Mouse (Mus musculus): ENCODE results near the gene Ndufa3.

Ndufa3 gene

DNA sequence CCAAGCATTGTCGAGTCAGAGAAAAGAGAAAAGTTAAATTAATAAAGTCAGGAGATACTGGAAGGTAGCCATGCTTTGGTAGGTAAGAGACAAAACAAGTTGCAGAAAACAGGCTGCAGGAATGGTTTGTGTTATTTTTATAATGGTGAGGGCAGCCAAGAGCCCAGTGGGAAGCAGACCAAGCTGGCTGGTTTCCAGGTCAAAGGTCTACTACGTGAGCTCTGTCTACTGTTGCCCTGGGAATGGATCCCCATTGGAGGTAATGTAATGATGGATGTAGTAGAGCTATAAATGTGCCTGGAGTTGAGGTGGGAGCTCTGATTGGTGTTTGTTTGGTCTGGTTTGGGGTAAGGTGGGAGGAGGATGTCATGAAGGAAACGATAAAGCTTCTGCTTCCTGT lies 8.1 kb upstream of the Ndufa3 start:
- no peak for DNase-seq (ENCODE audit: extremely low read depth, low read depth, low spot score)

DNA sequence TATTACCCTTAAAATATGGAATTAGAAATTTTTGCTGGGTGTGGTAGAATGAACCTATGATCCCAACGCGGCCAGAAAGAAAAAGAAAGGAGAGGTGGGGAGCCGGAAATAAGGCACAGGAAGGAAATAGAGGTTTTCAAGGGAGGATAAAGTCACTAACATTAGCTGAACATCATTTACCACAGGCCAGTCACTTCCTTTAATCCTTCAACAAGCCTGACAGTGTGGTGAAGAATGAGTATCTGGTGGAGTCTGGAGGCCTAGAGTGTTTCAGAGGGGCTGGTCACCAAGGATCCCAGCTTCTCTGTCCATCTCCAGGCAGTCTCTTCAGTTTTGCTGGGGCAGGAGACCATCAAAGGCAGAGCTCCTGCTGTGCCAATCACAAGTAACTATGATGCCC lies 6.7 kb upstream of the Ndufa3 start:
- no peak for DNase-seq (ENCODE audit: extremely low read depth, low read depth, low spot score)

DNA sequence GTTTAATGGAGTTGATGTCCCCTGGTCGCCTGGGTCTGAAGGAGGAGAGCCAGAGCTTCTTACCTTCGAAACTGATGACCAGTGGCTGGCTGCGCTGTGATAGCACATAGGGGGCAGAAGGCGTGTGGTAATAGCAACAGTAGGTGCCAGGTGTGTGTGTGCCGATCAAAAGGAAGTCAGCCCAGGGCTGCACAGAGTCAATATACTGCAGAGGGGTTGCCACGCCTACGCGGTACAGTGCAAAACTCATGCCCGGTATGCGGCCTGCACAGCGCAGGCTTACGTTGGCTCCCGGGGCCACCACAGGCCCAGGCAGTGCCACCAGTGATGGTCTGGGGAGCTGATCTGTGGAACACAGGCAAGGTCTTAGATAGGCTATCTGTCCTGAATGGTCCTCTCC lies 6.2 kb upstream of the Ndufa3 start:
- no peak for DNase-seq (ENCODE audit: extremely low read depth, low read depth, low spot score)

- DNase-seq (ENCODE audit: extremely low read depth, low read depth, low spot score) = no peak
Observed at GRCm38 (mm10) chr7:3614021-3614420, 3.2 kb upstream of the Ndufa3 start.

DNA sequence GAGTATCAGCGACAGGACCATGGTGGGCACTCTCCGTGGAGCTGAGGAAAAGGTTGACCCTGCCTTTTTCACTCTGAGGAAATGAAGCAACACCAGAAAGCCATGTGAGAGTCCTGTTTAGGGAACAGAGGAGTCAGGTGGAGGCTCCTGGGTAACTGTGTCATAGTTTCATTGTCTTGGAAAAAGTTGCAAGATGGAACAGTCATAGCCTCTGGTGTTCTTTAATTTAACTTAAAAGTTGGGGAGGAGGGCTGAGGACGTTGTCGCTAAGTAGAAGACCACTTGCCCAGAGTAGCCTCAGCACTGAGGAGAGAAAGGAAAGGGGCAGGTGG lies 1.1 kb upstream of the Ndufa3 start, which contains the start of gene Oscar:
Gene Oscar (minus strand): TSS at position 101 of the 332 bp plus-strand sequence.
- no peak for DNase-seq (ENCODE audit: extremely low read depth, low read depth, low spot score)

DNA sequence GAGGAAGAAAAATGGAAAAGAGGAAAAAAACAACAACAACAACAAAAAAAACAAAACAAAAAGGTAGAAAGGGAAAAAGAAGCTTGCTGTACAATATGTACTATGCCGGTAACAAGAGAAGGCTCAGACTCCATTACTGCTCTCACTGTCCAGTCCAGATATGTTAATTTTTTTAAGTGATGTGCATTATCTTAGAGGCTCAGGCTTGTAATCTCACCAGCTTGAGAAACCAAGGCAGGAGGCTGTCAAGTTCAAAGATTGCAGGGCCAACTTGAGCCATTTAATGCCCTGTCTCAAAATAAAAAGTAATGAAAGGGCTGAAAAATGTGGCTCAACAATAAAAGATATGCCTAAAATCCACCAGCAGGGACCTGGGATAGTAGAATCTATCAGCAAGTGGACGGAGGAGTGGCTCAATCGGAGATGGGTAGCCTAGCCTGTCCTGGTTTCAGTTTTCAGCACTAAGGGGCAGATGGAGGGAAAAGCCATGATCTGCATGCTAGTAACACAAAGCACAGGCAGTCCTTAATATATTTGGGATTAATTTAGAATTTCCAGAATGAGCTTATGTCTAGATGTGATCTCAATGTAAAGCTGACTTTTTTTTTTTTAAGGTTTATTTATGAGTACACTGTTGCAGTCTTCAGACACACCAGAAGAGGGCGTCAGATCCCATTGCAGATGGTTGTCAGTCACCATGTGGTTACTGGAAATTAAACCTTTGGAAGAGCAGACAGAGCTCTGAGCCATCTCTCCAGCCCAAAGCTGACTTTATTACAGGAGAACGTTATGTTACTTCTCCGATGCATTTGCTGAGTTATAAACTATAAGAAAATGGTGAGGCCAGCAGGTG lies 558 bp upstream of the Ndufa3 start:
- DNase-seq (ENCODE audit: extremely low read depth, low read depth, low spot score) = no peak

DNA sequence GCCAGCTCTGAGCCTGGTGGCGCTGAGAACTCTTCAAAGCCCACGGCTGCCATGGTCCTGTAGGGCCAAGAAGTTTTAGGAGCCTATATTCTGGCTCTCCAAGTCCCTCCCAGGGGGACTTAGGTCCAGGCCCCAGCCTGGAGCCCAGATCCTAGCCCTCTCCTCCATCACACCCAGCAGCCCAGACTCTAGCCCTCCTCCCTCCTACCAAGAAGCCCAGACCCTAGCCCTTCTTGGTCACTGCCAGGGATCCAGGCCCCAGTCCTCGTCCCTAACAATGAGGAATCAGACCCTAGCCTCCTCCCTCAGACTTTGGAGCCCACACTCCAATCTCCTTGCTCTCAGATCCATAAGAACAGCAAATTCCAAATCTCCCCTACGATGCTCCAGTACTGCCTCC lies 11.9 kb downstream of the Ndufa3 start:
- DNase-seq (ENCODE audit: extremely low read depth, low read depth, low spot score) = no peak

GRCm38 (mm10) chr7:3629543-3630477 lies 12.6 kb downstream of the Ndufa3 start, which contains the start of the genes Tfpt and Prpf31:
Gene Tfpt (minus strand): TSS chr7:3629929.
Gene Prpf31 (plus strand): TSS chr7:3629985.
- DNase-seq (ENCODE audit: extremely low read depth, low read depth, low spot score) = peak; percentile 85

GRCm38 (mm10) chr7:3630478-3630815 lies 13.3 kb downstream of the Ndufa3 start:
- no peak for DNase-seq (ENCODE audit: extremely low read depth, low read depth, low spot score)

DNA sequence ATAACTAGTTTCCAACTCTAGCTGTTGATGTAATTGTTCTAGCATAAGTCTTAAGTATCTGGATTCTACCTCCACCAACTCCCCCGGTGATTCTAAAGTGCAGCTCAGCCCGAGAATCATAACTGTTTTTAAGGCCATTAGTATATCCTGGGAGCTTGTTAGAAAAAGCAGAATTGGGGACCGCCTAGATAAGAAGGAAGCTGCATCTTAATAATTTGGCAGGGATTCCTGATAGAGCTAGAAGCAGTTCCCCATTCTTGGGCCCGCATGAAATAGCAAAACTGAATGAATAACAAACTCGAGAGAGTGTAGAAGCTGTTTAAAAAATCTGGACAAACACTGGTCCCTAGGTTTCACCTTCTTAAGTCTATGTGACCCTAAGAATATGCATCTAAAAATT lies 26.2 kb downstream of the Ndufa3 start:
- no peak for DNase-seq (ENCODE audit: extremely low read depth, low read depth, low spot score)

GRCm38 (mm10) chr7:3643843-3644242 lies 26.7 kb downstream of the Ndufa3 start:
- DNase-seq (ENCODE audit: extremely low read depth, low read depth, low spot score) = no peak

DNA sequence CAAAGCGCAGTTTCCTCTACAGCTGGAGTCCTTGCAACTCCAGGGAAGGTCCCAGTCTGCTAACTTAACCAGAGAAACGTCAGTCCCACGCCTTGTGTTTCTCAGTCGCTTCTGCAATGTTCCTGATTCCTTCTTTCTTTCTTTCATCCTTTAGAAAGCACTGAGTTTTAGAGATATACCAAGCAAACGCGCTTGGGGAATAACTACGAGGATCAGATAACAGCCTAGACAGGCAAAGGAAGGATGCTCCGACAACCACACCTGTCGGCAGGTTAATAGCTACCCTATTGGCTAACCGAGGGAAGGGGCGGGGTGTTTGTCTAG lies 27.1 kb downstream of the Ndufa3 start:
- DNase-seq (ENCODE audit: extremely low read depth, low read depth, low spot score) = no peak

DNA sequence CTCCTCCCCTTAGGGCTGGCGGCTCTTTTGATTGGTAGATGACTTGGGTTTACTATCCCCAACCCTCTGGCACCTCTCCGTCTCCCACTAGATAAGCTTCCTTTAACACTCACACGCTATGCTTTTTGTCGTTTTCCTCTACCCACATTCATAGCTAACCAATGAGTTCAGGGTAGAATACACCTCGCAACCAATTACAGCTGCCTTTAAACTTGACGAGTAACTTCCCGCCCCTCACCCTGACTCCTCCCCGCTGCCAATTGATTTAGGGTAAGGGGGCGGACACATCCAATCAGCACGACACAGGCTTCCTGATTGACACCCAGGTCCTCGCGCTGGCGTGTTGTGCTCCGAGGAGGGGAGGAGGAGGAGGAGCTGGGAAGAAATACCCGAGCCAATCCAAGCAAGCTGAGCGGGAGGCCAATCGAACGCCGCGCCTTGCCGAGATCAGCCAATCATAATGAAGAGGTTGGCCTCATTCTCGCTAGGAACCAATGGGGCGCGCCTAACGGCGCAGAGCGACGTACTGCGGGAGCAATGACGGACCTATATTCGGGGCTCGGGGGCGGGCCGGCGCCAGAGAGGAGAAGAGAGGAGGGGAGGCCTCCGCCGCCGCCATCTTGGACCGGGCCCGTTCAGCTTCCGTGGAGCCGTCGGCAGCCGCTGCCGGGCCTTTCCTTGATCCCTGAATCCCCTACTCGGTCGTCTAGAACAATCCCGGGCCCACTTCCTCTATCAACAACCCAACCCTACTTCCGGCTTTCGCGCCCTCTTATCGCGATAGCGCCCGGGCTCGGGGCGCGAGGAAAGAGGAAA lies 27.7 kb downstream of the Ndufa3 start, which contains the start of gene Cnot3:
Gene Cnot3 (plus strand): TSS at position 597 of the 816 bp plus-strand sequence.
- peak; percentile 99 for DNase-seq (ENCODE audit: extremely low read depth, low read depth, low spot score)

GRCm38 (mm10) chr7:3645488-3646025 lies 28.4 kb downstream of the Ndufa3 start:
- DNase-seq (ENCODE audit: extremely low read depth, low read depth, low spot score) = no peak

DNA sequence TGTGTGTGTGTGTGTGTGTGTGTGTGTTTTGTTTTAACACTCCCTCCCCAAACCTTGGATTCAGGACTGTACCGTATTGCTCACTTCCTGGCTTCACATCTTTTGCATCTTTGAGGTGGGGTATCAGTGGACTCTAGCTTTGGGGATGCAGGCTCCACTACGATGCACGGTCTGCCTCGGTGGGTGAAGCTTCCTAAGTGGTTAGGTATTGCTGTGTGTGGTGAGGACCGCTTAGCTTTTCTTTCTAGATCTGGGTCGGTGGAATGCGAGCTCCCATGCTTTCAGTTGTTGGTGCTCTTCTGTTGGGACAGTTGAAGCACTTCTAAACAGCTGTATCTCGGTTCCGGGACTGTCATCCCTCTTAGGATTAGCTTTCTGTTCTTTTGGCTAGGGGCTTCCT lies 29.0 kb downstream of the Ndufa3 start:
- DNase-seq (ENCODE audit: extremely low read depth, low read depth, low spot score) = no peak

DNA sequence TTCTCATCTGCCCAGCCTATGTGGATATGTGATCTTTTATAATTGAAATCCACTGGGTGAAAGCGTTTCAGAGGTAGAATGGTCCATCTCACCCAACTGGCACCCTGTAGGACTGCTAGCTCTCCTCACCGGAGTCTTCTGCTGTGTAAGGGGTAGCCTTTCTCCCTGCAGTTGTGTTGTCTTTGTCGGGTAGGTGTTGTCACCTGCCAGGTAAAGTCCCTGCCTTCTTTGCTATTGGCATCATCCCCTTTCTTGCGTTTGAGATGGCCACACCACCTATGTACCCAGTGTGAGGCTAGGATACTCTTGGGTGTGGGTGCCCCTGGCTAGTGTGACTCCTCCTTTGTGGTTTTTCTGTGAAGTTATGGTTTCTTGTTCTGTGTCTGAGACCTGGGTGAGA lies 29.5 kb downstream of the Ndufa3 start:
- DNase-seq (ENCODE audit: extremely low read depth, low read depth, low spot score) = no peak

DNA sequence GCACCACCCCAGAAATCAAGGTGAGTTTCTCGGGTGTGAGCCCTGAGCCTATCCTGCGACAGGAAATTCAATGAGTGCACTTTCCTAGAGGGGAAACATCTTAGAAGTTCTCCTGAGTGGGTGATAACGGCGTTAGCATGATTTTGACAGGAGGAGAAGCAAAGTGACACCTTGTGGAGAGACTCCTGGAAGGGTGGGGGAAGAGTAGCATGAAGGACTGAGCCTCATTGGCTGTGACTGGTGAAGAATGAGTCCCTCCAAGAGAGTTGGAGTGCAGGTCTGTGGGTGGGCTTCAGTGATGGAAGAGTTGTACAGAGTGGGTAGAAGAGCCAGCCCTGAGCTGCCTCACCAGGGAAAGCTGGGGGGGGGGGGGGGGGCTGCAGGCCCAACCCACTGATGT lies 39.8 kb downstream of the Ndufa3 start:
- DNase-seq (ENCODE audit: extremely low read depth, low read depth, low spot score) = no peak

- DNase-seq (ENCODE audit: extremely low read depth, low read depth, low spot score) = no peak
Observed at GRCm38 (mm10) chr7:3658578-3658977, 41.4 kb downstream of the Ndufa3 start.

GRCm38 (mm10) chr7:3664524-3665214 lies 47.5 kb downstream of the Ndufa3 start:
- no peak for DNase-seq (ENCODE audit: extremely low read depth, low read depth, low spot score)

Data from fat pad, adult 2 months (tissue).